Mouse (Mus musculus): ENCODE measurements around the gene Slc12a6. TPM values are rescaled to one million over a fixed set of nuclear protein-coding genes. Genes with fewer than 3 reads are reported as not detected.
"Not testable (repeated sequence)": the region's sequence is repeated elsewhere in the genome, so short reads cannot be mapped to it uniquely, and the experiment has no call there.

The Slc12a6 gene
- total RNA-seq, 4 experiments from 2014 or later: 105 to 127 (median 118) TPM

- peak; percentile 78 to 84 for DNase-seq (ENCODE audit: low spot score in 2 of 2)
Observed at GRCm38 (mm10) chr2:112261748-112262653, 3.6 kb upstream of the Slc12a6 start, which contains the start of gene Nop10. TSS of gene Nop10 (plus strand) at chr2:112261926.

- no peak for DNase-seq (ENCODE audit: low spot score in 2 of 2)
Observed at GRCm38 (mm10) chr2:112262779-112263295, 2.8 kb upstream of the Slc12a6 start.

DNA sequence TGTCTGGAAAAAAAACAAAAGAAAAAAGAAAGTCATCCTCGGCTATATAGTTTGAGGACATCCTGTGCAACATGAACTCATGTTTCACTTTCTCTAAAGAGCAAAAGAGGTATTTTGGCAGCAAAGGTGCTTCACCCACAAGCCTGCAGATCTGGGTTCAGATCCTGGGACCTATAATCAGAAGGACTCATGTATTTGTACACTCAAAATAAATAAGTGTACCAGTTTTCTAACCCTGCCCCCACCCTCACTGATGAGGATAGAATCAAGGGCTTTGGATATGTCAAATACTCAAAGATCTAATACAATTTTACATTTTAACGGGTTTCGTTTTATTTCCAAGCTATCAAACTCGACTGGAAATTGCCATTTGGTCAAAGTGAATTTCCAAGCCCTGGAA, 1.3 kb upstream of the Slc12a6 start:
- DNase-seq (ENCODE audit: low spot score in 2 of 2): no peak

- DNase-seq (ENCODE audit: low spot score in 2 of 2): no peak
Observed at GRCm38 (mm10) chr2:112266242-112266592, 592 bp downstream of the Slc12a6 start, which contains the start of gene Gm21985. TSS of gene Gm21985 (plus strand) at chr2:112266314.

DNA sequence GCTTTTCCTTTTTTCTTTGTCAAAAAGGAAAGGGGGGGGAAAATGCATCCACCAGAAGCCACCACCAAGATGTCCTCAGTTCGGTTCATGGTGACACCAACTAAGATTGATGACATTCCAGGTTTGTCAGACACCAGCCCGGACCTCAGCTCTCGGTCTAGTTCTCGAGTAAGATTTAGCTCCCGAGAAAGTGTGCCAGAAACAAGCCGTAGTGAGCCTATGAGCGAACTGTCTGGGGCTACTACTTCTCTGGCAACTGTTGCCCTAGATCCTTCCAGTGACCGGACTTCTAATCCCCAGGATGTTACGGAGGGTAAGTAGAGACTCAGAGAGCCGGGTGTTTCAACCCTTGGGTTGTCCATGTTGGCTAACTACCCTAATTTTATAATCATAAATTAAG, 1.2 kb downstream of the Slc12a6 start:
- DNase-seq (ENCODE audit: low spot score in 2 of 2): no peak

GRCm38 (mm10) chr2:112267547-112268269, 2.1 kb downstream of the Slc12a6 start:
- no peak for DNase-seq (ENCODE audit: low spot score in 2 of 2)

- no peak for DNase-seq (ENCODE audit: low spot score in 2 of 2)
Observed at GRCm38 (mm10) chr2:112270011-112270410, 4.4 kb downstream of the Slc12a6 start.

- no peak for DNase-seq (ENCODE audit: low spot score in 2 of 2)
Observed at GRCm38 (mm10) chr2:112272909-112273308, 7.3 kb downstream of the Slc12a6 start.

DNA sequence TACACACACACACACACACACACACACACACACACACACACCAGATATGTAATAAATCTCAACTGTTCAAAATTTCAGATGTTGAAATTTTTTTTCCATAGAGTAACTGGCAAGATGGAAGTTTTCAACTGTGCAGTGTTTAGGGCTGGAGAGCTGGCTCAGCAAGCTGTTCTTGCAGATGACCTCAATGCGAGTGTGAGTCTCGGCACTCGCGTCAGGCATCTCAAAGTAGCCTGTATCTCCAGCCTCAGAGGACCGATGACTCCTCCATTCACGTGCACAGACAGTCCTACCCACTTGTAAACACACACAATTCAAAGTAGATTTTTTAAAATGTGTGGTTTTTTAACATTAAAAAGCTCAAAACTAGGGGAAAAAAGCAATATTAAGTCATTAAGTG, 7.8 kb downstream of the Slc12a6 start:
- DNase-seq (ENCODE audit: low spot score in 2 of 2): no peak

DNA sequence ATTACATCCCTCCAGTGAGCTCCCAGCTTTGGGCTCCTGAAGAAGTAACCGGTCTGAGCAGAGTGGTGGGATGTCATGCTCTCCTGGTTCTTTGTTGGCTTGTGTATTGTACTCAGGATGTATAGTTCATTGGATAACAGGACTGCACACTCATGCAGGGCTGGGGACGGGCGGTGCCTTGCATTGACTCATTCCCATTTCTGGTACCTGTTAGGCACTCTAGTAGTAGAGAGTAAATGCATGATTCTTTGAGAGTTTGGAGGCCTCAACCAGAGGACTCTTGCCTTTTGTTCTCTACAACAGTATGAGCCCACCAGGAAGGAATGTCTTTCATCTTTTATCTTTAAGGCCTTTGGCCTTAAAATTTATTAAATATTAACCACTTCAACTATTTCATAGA, 11.2 kb downstream of the Slc12a6 start:
- no peak for DNase-seq (ENCODE audit: low spot score in 2 of 2)

- no peak for DNase-seq (ENCODE audit: low spot score in 2 of 2)
Observed at GRCm38 (mm10) chr2:112282846-112283245, 17.2 kb downstream of the Slc12a6 start.

GRCm38 (mm10) chr2:112284363-112285030, 18.9 kb downstream of the Slc12a6 start:
- DNase-seq (ENCODE audit: low spot score in 2 of 2): no peak

DNA sequence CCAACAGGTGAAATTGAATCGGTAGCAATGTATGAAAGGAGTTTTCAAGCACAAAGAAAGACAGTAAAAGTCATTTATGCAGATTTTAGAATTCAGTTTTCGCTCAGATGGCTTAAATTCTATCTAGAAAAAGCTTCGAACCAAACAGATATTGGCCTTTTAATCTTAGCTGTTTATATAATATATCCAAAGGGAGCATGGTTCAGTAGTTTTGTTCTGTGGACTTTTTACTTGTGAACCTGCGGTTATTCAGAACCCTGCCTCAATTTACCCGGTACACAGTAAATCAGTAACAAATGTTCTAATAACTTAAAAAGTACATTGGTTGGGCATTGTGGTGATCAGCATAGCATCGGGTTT, 19.4 kb downstream of the Slc12a6 start:
- no peak for DNase-seq (ENCODE audit: low spot score in 2 of 2)

DNA sequence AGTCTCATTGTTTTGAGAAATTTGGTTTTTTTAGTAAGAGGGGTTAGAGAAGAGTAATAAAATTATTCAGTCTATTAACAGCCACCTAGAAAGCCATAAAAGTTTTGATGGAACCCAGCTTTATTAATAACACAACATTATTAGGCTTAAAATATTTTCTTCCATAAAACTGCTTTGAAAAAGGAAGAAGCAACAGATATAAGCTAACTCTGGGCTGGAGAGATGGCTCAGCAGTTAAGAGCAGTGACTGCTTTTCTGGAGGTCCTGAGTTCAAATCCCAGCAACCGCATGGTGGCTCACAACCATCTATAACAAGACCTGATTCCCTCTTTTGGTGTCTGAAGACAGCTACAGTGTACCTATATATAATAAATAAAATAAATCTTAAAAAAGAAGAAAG, 20.4 kb downstream of the Slc12a6 start:
- not testable (repeated sequence) for DNase-seq (ENCODE audit: low spot score in 2 of 2)

DNA sequence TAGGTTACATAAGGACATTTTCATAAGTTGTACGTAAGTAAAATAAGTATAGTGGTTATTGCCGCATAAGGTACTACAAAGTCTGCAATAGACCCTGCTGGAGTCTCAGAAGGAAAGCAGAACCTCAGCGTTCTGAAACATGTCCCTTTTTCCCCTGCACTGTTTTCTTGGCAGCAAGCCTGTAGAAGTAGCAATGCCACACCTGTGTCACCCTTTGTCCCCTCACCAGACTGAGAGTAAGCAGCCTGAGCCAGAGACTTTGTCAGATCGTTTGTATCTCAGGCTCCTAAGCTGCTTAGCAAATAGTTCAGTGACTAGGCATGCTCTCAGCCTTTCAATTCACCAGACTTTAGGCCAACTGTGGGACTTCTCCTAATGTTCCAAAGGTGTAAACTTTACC, 21.4 kb downstream of the Slc12a6 start:
- no peak for DNase-seq (ENCODE audit: low spot score in 2 of 2)

GRCm38 (mm10) chr2:112289507-112289906, 23.9 kb downstream of the Slc12a6 start:
- no peak for DNase-seq (ENCODE audit: low spot score in 2 of 2)

DNA sequence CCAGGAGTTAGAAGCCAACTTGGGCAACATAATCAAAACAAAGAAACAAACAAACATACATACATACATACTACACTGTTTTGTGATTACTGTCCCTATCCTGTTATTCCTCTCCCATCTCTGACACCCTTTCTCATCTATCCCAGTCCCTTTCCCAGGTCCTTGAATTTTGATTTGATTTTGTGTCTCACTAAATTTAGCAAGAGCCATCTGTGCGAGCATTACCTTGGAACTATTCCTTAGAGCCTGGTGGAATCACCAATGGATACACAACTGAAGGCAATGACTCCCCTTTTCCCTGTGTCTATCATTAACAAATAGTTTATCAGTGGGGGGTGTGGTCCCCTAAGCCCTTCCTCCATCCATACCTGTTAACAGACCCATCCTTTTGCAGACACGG, 27.2 kb downstream of the Slc12a6 start:
- no peak for DNase-seq (ENCODE audit: low spot score in 2 of 2)

- no peak for DNase-seq (ENCODE audit: low spot score in 2 of 2)
Observed at GRCm38 (mm10) chr2:112296211-112296610, 30.6 kb downstream of the Slc12a6 start.

DNA sequence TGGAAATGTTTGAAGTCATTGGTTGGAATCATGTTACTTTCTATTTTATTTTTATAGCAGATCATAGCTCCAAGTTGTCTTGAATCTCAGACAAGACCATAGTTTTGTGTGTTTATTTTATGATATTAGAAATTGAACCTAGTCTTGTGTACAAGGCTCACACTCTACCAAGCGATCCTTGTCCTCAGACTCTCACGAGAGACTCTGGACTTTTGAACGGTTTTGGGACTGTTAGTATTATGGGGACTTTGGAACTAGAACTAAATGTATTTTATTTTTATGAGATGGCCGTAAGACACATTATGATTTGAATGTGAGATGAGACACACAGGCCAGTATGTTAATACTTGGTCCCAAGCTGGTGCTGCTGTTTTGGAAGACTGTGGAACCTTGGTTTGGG, 32.6 kb downstream of the Slc12a6 start:
- DNase-seq (ENCODE audit: low spot score in 2 of 2): no peak

DNA sequence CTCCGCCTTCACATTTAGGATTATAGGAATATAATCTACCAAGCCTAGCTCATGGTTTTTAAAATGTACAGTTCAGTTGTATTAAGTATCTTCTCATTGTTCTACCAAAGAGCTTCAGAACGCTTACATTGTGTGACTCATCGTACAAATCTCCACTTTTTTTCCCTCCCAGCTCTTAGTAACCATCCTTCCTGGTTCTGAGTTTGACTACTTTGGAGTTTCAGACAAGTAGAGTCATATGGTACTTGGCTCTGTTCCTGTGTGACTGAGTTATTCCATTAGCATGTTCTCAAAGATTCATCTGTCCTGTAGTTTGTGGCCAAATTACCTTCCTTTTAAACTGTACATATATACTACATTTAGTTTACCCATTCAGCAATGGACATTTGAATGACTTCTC, 43.0 kb downstream of the Slc12a6 start:
- DNase-seq (ENCODE audit: low spot score in 2 of 2): no peak

GRCm38 (mm10) chr2:112309161-112309600, 43.6 kb downstream of the Slc12a6 start:
- no peak for DNase-seq (ENCODE audit: low spot score in 2 of 2)

DNA sequence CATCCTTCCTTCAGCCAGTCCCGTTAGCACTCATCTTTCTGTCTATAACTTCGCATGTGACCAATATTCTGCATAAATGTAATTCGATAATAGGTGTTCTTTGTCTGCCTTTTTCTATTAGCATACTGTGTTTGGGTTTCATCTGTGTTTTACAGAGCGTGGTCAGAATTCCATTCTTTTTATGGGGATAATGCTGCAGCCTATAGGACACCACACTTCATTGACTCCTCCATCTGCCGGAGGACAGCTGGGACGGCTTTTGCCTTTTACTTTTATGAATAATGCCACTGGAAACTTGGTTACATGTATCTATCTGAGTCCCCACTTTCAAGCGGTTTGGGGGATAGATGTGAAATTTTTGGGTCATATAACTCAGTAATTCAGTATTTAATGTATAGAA, 50.0 kb downstream of the Slc12a6 start:
- no peak for DNase-seq (ENCODE audit: low spot score in 2 of 2)
